ENCODE assay signal across 27 mouse cellular contexts in genomic region chr13:119766480-119766879, GRCm38 (mm10). TPM values are rescaled to one million over a fixed set of nuclear protein-coding genes. Genes with fewer than 3 reads are reported as not detected.
DNase-seq lines count a peak whose midpoint lies in the region; ATAC-seq lines count a peak whose summit lies in the region.
"Had no signal": no experiment of that assay in that cellular context is flagged by ENCODE, and none has a peak within 500 bp of the region (broad histone marks: within the 10 kb centered on the region; RNA-seq: fewer than 3 reads in every experiment).

No protein-coding gene starts in this region.

- H3K9ac ChIP-seq in heart, embryonic 11.5 days (ENCODE audit: low read depth, low read length), result no peak overlapping the region
- no peak overlapping the region for H3K9ac ChIP-seq in forebrain, embryonic 15.5 days (replicated peaks)
- H3K9ac ChIP-seq: embryonic facial prominence, embryonic 12.5 days; embryonic facial prominence, embryonic 15.5 days; forebrain, embryonic 12.5 days; heart, embryonic 15.5 days; hindbrain, embryonic 14.5 days had no signal

- H3K4me1 ChIP-seq in heart, embryonic 11.5 days (ENCODE audit: control insufficient read depth, insufficient read depth, low read length), result no peaks in the 10 kb centered on the region
- no peaks in the 10 kb centered on the region for H3K4me1 ChIP-seq in forebrain, embryonic 15.5 days
- H3K4me1 ChIP-seq: embryonic facial prominence, embryonic 12.5 days; embryonic facial prominence, embryonic 15.5 days; forebrain, embryonic 12.5 days; heart, embryonic 15.5 days had no signal

- H3K36me3 ChIP-seq in heart, embryonic 11.5 days (ENCODE audit: control insufficient read depth, insufficient read depth, low read length), result peaks cover 15% of the 10 kb centered on the region
- H3K36me3 ChIP-seq in forebrain, embryonic 15.5 days, result peaks cover 65% of the 10 kb centered on the region

- intact Hi-C loops in heart, postnatal 14 days (cut with DNase I), result no loop called here

- H3K27me3 ChIP-seq in heart, embryonic 11.5 days (ENCODE audit: control insufficient read depth, insufficient read depth, low read length), result no peaks in the 10 kb centered on the region
- no peaks in the 10 kb centered on the region for H3K27me3 ChIP-seq in forebrain, embryonic 15.5 days
- H3K27me3 ChIP-seq: embryonic facial prominence, embryonic 12.5 days; embryonic facial prominence, embryonic 15.5 days; forebrain, embryonic 12.5 days; heart, embryonic 15.5 days had no signal

- H3K4me3 ChIP-seq in heart, embryonic 11.5 days (ENCODE audit: low read depth, low read length), result no peak overlapping the region
- H3K4me3 ChIP-seq in forebrain, embryonic 15.5 days, result no peak overlapping the region
- H3K4me3 ChIP-seq: embryonic facial prominence, embryonic 12.5 days; embryonic facial prominence, embryonic 15.5 days; forebrain, embryonic 12.5 days; heart, embryonic 15.5 days had no signal

- ATAC-seq in heart, embryonic 11.5 days (replicated peaks; ENCODE audit: insufficient number of reproducible peaks, low FRiP score, low TSS enrichment), result no peak
- no peak for ATAC-seq in forebrain, embryonic 15.5 days (replicated peaks)
- ATAC-seq: CD4-positive, CD25-positive, alpha-beta regulatory T cell, adult 4 months; forebrain, embryonic 16.5 days; hindbrain, postnatal 0 days; inflammation-experienced regulatory T-cells, adult 6 months; intestine, embryonic 16.5 days had no signal

- 93% methylated on average over 7 of the region's 7 CpGs for WGBS in heart, embryonic 11.5 days (ENCODE audit: insufficient replicate concordance)
- 91% methylated on average over 7 of the region's 7 CpGs for WGBS in forebrain, embryonic 15.5 days

- no peaks in the 10 kb centered on the region for H3K9me3 ChIP-seq in heart, embryonic 11.5 days (replicated peaks; ENCODE audit: control insufficient read depth, low read length)
- no peaks in the 10 kb centered on the region for H3K9me3 ChIP-seq in forebrain, embryonic 15.5 days
- H3K9me3 ChIP-seq: embryonic facial prominence, embryonic 12.5 days; embryonic facial prominence, embryonic 15.5 days; forebrain, embryonic 12.5 days; heart, embryonic 15.5 days had no signal

- no peak overlapping the region for H3K27ac ChIP-seq in heart, embryonic 11.5 days (ENCODE audit: low read depth, low read length)
- no peak overlapping the region for H3K27ac ChIP-seq in forebrain, embryonic 15.5 days (replicated peaks)
- H3K27ac ChIP-seq: embryonic facial prominence, embryonic 12.5 days; embryonic facial prominence, embryonic 15.5 days; forebrain, embryonic 12.5 days; heart, embryonic 15.5 days; hindbrain, embryonic 14.5 days; hindbrain, postnatal 0 days had no signal

- H3K4me2 ChIP-seq in heart, embryonic 11.5 days, result no peak overlapping the region
- H3K4me2 ChIP-seq in forebrain, embryonic 15.5 days (replicated peaks), result no peak overlapping the region
- H3K4me2 ChIP-seq: embryonic facial prominence, embryonic 12.5 days; embryonic facial prominence, embryonic 15.5 days; forebrain, embryonic 12.5 days; heart, embryonic 15.5 days; hindbrain, embryonic 14.5 days had no signal

- DNase-seq in heart, adult 11 months, result peak; percentile 89
- DNase-seq in heart, postnatal 14 days, result no peak
- DNase-seq in heart, adult 8-10 months (ENCODE audit: low spot score), result peak; percentile 19
- DNase-seq in skeletal muscle tissue, adult 2 months (ENCODE audit: low read depth, low spot score), result peak; percentile 34
- DNase-seq: adrenal gland, adult 2 months; adrenal gland, postnatal 14 days; cerebellum, adult 11 months; cerebellum, adult 2 months; cerebellum, adult 9-11 months; cerebellum, postnatal 25 days; gastrocnemius, postnatal 14 days; heart, postnatal 10 days; heart, postnatal 4 days; kidney, adult 18-20 months had no signal

RNA-seq across cellular contexts. Expression of gene Nim1k, which starts 10.8 kb away (rescaled TPM):
- under 1 TPM; 0.88 to 0.93 TPM for total RNA-seq in heart, postnatal 14 days (2021)
- 1 to 10 TPM; 1.4 to 2.0 (median 1.8) TPM for total RNA-seq in heart, adult 8-10 months (2022)
- 0.73 and 1.0 TPM in 2 replicates for polyA plus RNA-seq in heart, embryonic 11.5 days (2014; fragmentation: Nextera tagmentation; extraction: Ambion mirVana)
- 6.8 and 7.3 TPM in 2 replicates for polyA plus RNA-seq in forebrain, embryonic 15.5 days (2015; fragmentation: Nextera tagmentation; extraction: Ambion mirVana)
- total RNA-seq: MEL had no signal

RNA-seq across cellular contexts. Expression of gene Zfp131, which starts 24.2 kb away (rescaled TPM):
- 10 to 100 TPM; 22.9 TPM for total RNA-seq in heart, postnatal 14 days (2021)
- total RNA-seq in heart, adult 8-10 months (2022), result 10 to 100 TPM; 18.1 to 21.7 (median 19.3) TPM
- 23.9 and 26.0 TPM in 2 replicates for polyA plus RNA-seq in heart, embryonic 11.5 days (2014; fragmentation: Nextera tagmentation; extraction: Ambion mirVana)
- 46.7 and 47.7 TPM in 2 replicates for polyA plus RNA-seq in forebrain, embryonic 15.5 days (2015; fragmentation: Nextera tagmentation; extraction: Ambion mirVana)

Comparison
In these comparisons a context has a peak if more than half of its experiments do, and no peak if none do; other contexts are left out.
1. DNase-seq: peak in heart, adult 11 months (single experiment), heart, adult 8-10 months (single experiment) and skeletal muscle tissue, adult 2 months (single experiment); none in heart, postnatal 14 days (0 of 2).